Mouse (Mus musculus): ENCODE measurements at regions not wholly inside any gene's neighbourhood (a gene's known extent, or its start where the extent isn't known, plus 50 kb on each side); places are given as distances from the start of the nearest gene placed in this dataset.

- peak in 1 of 2 experiments; percentile 15 for DNase-seq (ENCODE audit: low spot score in 2 of 2)
Observed at GRCm38 (mm10) chr17:88303991-88304390, 136.5 kb upstream of the Foxn2 start.

- no peak for DNase-seq (ENCODE audit: low spot score in 2 of 2)
Observed at GRCm38 (mm10) chr17:88305165-88305564, 135.3 kb upstream of the Foxn2 start.

- no peak for DNase-seq (ENCODE audit: low spot score in 2 of 2)
Observed at GRCm38 (mm10) chr17:88306325-88306724, 134.2 kb upstream of the Foxn2 start.

GRCm38 (mm10) chr17:88307082-88307481 lies 133.4 kb upstream of the Foxn2 start:
- no peak for DNase-seq (ENCODE audit: low spot score in 2 of 2)

GRCm38 (mm10) chr17:88307826-88308225 lies 132.7 kb upstream of the Foxn2 start:
- DNase-seq (ENCODE audit: low spot score in 2 of 2), result no peak

- no peak for DNase-seq (ENCODE audit: low spot score in 2 of 2)
Observed at GRCm38 (mm10) chr17:88312876-88313275, 127.6 kb upstream of the Foxn2 start.

- DNase-seq (ENCODE audit: low spot score in 2 of 2), result no peak
Observed at GRCm38 (mm10) chr17:88316213-88316967, 124.1 kb upstream of the Foxn2 start.

- no peak for DNase-seq (ENCODE audit: low spot score in 2 of 2)
Observed at GRCm38 (mm10) chr17:88317311-88317710, 123.2 kb upstream of the Foxn2 start.

- DNase-seq (ENCODE audit: low spot score in 2 of 2), result no peak
Observed at GRCm38 (mm10) chr17:88317806-88318205, 122.7 kb upstream of the Foxn2 start.

- DNase-seq (ENCODE audit: low spot score in 2 of 2), result peak in 1 of 2 experiments; percentile 17
Observed at GRCm38 (mm10) chr17:88318207-88318791, 122.2 kb upstream of the Foxn2 start.

- DNase-seq (ENCODE audit: low spot score in 2 of 2), result no peak
Observed at GRCm38 (mm10) chr17:88318936-88319335, 121.6 kb upstream of the Foxn2 start.

GRCm38 (mm10) chr17:88320686-88321085 lies 119.8 kb upstream of the Foxn2 start:
- no peak for DNase-seq (ENCODE audit: low spot score in 2 of 2)

- DNase-seq (ENCODE audit: low spot score in 2 of 2), result no peak
Observed at GRCm38 (mm10) chr17:88325326-88325909, 115.1 kb upstream of the Foxn2 start.

GRCm38 (mm10) chr17:88325910-88326739 lies 114.4 kb upstream of the Foxn2 start:
- no peak for DNase-seq (ENCODE audit: low spot score in 2 of 2)

- no peak for DNase-seq (ENCODE audit: low spot score in 2 of 2)
Observed at GRCm38 (mm10) chr17:88326740-88327123, 113.8 kb upstream of the Foxn2 start.

- no peak for DNase-seq (ENCODE audit: low spot score in 2 of 2)
Observed at GRCm38 (mm10) chr17:88327791-88328190, 112.7 kb upstream of the Foxn2 start.

GRCm38 (mm10) chr17:88328807-88329206 lies 111.7 kb upstream of the Foxn2 start:
- DNase-seq (ENCODE audit: low spot score in 2 of 2), result no peak

GRCm38 (mm10) chr17:88329715-88330114 lies 110.8 kb upstream of the Foxn2 start:
- DNase-seq (ENCODE audit: low spot score in 2 of 2), result peak; percentile 49 to 66

GRCm38 (mm10) chr17:88330129-88330528 lies 110.4 kb upstream of the Foxn2 start:
- no peak for DNase-seq (ENCODE audit: low spot score in 2 of 2)

- DNase-seq (ENCODE audit: low spot score in 2 of 2), result no peak
Observed at GRCm38 (mm10) chr17:88333816-88334215, 106.7 kb upstream of the Foxn2 start.

GRCm38 (mm10) chr17:88335271-88335670 lies 105.2 kb upstream of the Foxn2 start:
- no peak for DNase-seq (ENCODE audit: low spot score in 2 of 2)

GRCm38 (mm10) chr17:88336140-88336769 lies 104.3 kb upstream of the Foxn2 start:
- peak; percentile 70 to 75 for DNase-seq (ENCODE audit: low spot score in 2 of 2)
